Mouse (Mus musculus) thymus, postnatal 4 days (tissue): Measurements from ENCODE around the gene Ucn3.
"Not testable (repeated sequence)": the region's sequence is repeated elsewhere in the genome, so short reads cannot be mapped to it uniquely, and the experiment has no call there.

ENCODE experiments used
- DNase-seq: peaks from one replicate; pipeline ENCODE4 v3.0.0; 2021

Ucn3 gene

GRCm38 (mm10) chr13:3945249-3945648, at the start of gene Ucn3:
Ucn3 (minus strand) TSS chr13:3945349.
- DNase-seq = no peak

GRCm38 (mm10) chr13:3992081-3992480, 46.9 kb upstream of the Ucn3 start:
- DNase-seq = no peak

- no peak for DNase-seq
Measured at GRCm38 (mm10) chr13:3968849-3969248, 23.7 kb upstream of the Ucn3 start.

- DNase-seq = peak; percentile 8
Measured at GRCm38 (mm10) chr13:3951198-3951914, 6.2 kb upstream of the Ucn3 start.

- DNase-seq = no peak
Measured at GRCm38 (mm10) chr13:3949477-3949876, 4.3 kb upstream of the Ucn3 start.

- DNase-seq = no peak
Measured at GRCm38 (mm10) chr13:3947267-3947666, 2.1 kb upstream of the Ucn3 start.

GRCm38 (mm10) chr13:3944699-3945098, 450 bp downstream of the Ucn3 start:
- no peak for DNase-seq

GRCm38 (mm10) chr13:3926046-3926445, 19.1 kb downstream of the Ucn3 start:
- DNase-seq = no peak

- no peak for DNase-seq
Measured at GRCm38 (mm10) chr13:3925632-3926031, 19.5 kb downstream of the Ucn3 start.

- DNase-seq = no peak
Measured at GRCm38 (mm10) chr13:3924483-3924882, 20.7 kb downstream of the Ucn3 start.

GRCm38 (mm10) chr13:3917571-3918311, 27.4 kb downstream of the Ucn3 start, which contains the start of the genes Net1 and Tubal3:
Net1 (minus strand) TSS chr13:3918220.
Tubal3 (plus strand) TSS chr13:3918274.
- peak; percentile 93 for DNase-seq

- no peak for DNase-seq
Measured at GRCm38 (mm10) chr13:3913504-3913903, 31.6 kb downstream of the Ucn3 start.

- DNase-seq = no peak
Measured at GRCm38 (mm10) chr13:3910356-3910755, 34.8 kb downstream of the Ucn3 start.

- DNase-seq = no peak
Measured at GRCm38 (mm10) chr13:3908262-3908661, 36.9 kb downstream of the Ucn3 start.

- no peak for DNase-seq
Measured at GRCm38 (mm10) chr13:3907151-3907696, 37.9 kb downstream of the Ucn3 start.

GRCm38 (mm10) chr13:3899301-3899700, 45.8 kb downstream of the Ucn3 start:
- DNase-seq = no peak

GRCm38 (mm10) chr13:3898202-3898601, 46.9 kb downstream of the Ucn3 start:
- not testable (repeated sequence) for DNase-seq

GRCm38 (mm10) chr13:3896913-3897312, 48.2 kb downstream of the Ucn3 start:
- peak; percentile 78 for DNase-seq

GRCm38 (mm10) chr13:3896032-3896431, 49.1 kb downstream of the Ucn3 start:
- no peak for DNase-seq

GRCm38 (mm10) chr13:3895397-3895980, 49.7 kb downstream of the Ucn3 start:
- DNase-seq = no peak

- no peak for DNase-seq
Measured at GRCm38 (mm10) chr13:3894549-3894948, 50.6 kb downstream of the Ucn3 start.

GRCm38 (mm10) chr13:3893126-3893734, 51.9 kb downstream of the Ucn3 start:
- peak; percentile 97 for DNase-seq

GRCm38 (mm10) chr13:3892601-3893000, 52.5 kb downstream of the Ucn3 start:
- DNase-seq = peak; percentile 10
